Mouse (Mus musculus) forebrain, embryonic 13.5 days (tissue): ENCODE measurements around the gene Gpsm3. TPM values are rescaled to one million over a fixed set of nuclear protein-coding genes. Genes with fewer than 3 reads are reported as not detected.
"Not testable (repeated sequence)": the region's sequence is repeated elsewhere in the genome, so short reads cannot be mapped to it uniquely, and the experiment has no call there.

Source experiments
- ATAC-seq: fragments of 200-750 bp; cut with Nextera tagmentation; 2 replicates; pipeline ENCODE4 v1.8.0; 2017
- H3K27ac ChIP-seq: fragments of 300-500 bp; sonication (generic); 2 replicates; pipeline ENCODE4 v1.5.1; 2015; ENCODE audit warnings: inconsistent platforms, mild to moderate bottlenecking, moderate library complexity
- H3K27me3 ChIP-seq: fragments of 300-500 bp; sonication (generic); 2 replicates; pipeline ENCODE4 v1.6.1; 2015; ENCODE audit warnings: mild to moderate bottlenecking, inconsistent platforms
- H3K36me3 ChIP-seq: fragments of 300-500 bp; sonication (generic); 2 replicates; pipeline ENCODE4 v1.6.1; 2015; ENCODE audit warnings: mild to moderate bottlenecking, inconsistent platforms; ENCODE audit not compliant: poor library complexity, severe bottlenecking
- H3K4me1 ChIP-seq: fragments of 300-500 bp; sonication (generic); 2 replicates; pipeline ENCODE4 v1.6.1; 2015; ENCODE audit warnings: inconsistent platforms
- H3K4me2 ChIP-seq: fragments of 300-500 bp; sonication (generic); 2 replicates; pipeline ENCODE4 v1.6.1; 2015; ENCODE audit warnings: inconsistent platforms, mild to moderate bottlenecking, moderate library complexity
- H3K4me3 ChIP-seq: fragments of 300-500 bp; sonication (generic); 2 replicates; pipeline ENCODE4 v1.5.1; 2015; ENCODE audit warnings: mild to moderate bottlenecking, inconsistent platforms
- H3K9ac ChIP-seq: fragments of 300-500 bp; sonication (generic); 2 replicates; pipeline ENCODE4 v1.6.1; 2015; ENCODE audit warnings: mild to moderate bottlenecking, inconsistent platforms
- H3K9me3 ChIP-seq: fragments of 300-500 bp; sonication (generic); replicated peaks from 2 replicates; pipeline ENCODE4 v1.6.1; 2016; ENCODE audit warnings: inconsistent platforms
- WGBS: fragments of 180-500 bp; shearing (Covaris S2); methylation state at CpG from one replicate; pipeline ENCODE4 v1.1.7; 2015; 5-methylcytosine and 5-hydroxymethylcytosine counted together
- polyA plus RNA-seq: library from polyadenylated mRNA; unstranded; fragments of >200 nt; fragmentation: Nextera tagmentation; extraction: Ambion mirVana; gene quantifications from 2 replicates; pipeline ENCODE4 v1.2.1, GENCODE M21; 2015

Gene Gpsm3
- 2.4 and 3.0 TPM in 2 replicates for polyA plus RNA-seq

DNA sequence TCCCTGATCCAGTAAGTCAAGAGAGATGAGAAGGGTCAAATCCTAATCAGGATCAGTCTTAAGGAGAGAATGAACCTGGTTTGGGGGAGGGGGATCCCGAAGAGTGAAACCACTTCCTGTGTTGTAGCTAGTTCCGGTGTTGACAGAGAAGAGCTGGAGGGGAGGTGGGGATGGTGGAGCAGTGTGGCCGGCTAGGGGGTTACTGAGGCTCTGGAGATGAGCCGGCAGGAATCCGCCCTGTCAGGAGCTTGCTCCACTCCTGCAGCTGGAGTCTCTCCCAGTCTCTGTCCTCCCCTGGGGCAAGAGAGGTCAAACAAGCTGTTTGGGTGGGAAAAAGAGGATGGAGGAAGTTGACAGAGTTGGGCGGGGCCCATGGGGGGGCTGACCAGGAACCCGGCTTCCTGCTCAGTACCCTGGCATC is at the start of gene Gpsm3:
Gene Gpsm3, plus strand, starts transcription at position 126 of the 421 bp plus-strand sequence.
- WGBS: 48% methylated on average over 7 of the region's 7 CpGs
- peak within 1 kb of the TSS; percentile 97 for H3K4me2 ChIP-seq

DNA sequence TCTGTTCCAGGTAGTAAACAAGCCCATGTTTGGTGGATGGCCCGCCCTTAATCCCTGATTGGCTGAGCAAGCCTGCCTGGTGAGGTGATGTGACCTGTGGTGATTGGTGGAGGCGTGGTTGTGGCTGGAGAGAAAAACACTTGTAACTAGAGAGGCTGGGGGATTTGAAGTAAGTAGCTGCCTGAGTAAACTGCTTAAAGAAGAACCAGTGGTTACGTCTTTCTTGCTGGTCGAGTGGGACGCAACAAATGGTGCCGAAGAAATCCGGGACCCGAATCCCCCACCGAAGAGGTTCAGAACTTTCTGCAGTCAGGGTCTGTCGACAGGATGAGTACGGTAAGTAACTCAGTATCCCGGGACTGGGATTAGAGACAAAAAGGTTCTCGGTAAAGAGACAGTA is 46.0 kb upstream of the Gpsm3 start:
- WGBS: 94% methylated on average over 13 of the region's 13 CpGs
- ATAC-seq, H3K27me3 ChIP-seq, H3K9me3 ChIP-seq, H3K27ac ChIP-seq, H3K4me2 ChIP-seq, H3K4me3 ChIP-seq, H3K9ac ChIP-seq, H3K36me3 ChIP-seq, H3K4me1 ChIP-seq: not testable (repeated sequence)

More for the DNA sequence above, at the start of gene Gpsm3:
- Histone ChIP-seq H3K9ac (no peak within 1 kb of the TSS; the same call in 1 of the 2 replicates), H3K4me1 (peaks cover 73% of the 10 kb centered on the region), H3K36me3 (peaks cover 8% of the 10 kb centered on the region), H3K9me3 (no peaks in the 10 kb centered on the region), H3K4me3 (no peak within 1 kb of the TSS), H3K27me3 (no peaks in the 10 kb centered on the region), H3K27ac (peak within 1 kb of the TSS; percentile 99)
- no peak for ATAC-seq

DNA sequence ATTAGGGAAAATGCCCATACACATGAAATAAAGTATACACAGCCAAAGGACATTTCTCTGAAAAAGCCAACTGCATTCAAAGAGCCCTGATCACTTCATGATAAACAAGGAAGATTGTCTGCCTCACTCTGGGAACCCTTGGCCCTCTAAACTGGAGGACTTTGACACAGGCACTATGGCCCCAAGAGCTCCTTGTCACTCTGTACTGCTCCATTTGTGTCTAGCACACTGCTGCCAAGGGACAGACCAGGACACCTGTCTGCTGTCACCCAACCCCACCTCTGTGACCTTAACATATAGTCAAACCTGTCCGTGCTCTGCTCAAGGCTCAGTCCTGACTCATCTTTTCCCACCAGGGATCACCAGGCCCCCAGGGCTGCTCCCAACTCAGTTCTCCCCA is 42.8 kb upstream of the Gpsm3 start:
- H3K9ac ChIP-seq: no peak overlapping the region
- no peak overlapping the region for H3K4me3 ChIP-seq
- 89% methylated on average over 1 of the region's 1 CpGs for WGBS
- H3K4me1 ChIP-seq: no peaks in the 10 kb centered on the region
- no peak for ATAC-seq
- no peak overlapping the region for H3K4me2 ChIP-seq
- H3K27me3 ChIP-seq: no peaks in the 10 kb centered on the region
- no peaks in the 10 kb centered on the region for H3K36me3 ChIP-seq
- H3K9me3 ChIP-seq: no peaks in the 10 kb centered on the region
- H3K27ac ChIP-seq: no peak overlapping the region

DNA sequence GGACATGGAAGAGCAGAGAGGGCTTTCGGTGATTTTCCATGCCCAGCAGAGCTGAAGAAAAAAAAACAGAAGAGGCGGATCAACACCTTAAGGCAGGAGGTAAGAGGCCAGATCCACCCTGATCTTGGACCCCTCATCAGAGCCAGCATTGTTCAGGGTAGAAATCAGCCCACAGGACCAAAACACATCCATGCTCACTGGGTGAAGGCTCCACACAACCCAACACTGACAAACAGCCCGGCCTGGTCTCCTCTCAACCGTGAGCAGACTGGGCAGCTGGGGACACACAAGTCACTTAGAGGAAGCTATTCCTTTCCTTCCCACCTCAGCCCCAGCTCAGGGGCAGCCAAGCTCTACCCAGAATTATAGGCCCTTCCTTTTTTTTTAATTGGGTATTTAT is 42.0 kb upstream of the Gpsm3 start:
- Histone ChIP-seq H3K27ac (no peak overlapping the region), H3K9ac (no peak overlapping the region), H3K27me3 (no peaks in the 10 kb centered on the region), H3K36me3 (no peaks in the 10 kb centered on the region), H3K9me3 (no peaks in the 10 kb centered on the region), H3K4me2 (no peak overlapping the region), H3K4me1 (no peaks in the 10 kb centered on the region), H3K4me3 (no peak overlapping the region)
- no peak for ATAC-seq
- 89% methylated on average over 4 of the region's 4 CpGs for WGBS

DNA sequence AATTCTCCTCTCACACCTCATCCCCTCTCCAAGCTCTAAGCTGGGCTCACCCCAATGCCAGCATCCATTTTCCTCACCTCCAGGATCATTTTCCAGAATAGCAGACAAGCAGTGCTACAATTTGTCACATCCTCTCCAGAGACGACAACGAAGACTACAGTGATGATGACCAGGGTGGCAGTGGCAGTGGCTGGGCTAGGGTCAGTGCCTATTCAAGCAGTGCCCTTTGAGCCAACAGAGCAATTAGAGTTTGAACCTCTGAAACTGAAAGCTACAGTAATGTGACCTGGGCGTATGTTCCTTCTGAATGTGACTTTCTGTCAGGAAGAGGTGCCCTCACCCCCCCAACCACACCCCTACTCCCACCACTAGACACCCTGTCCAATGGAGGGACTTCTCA is 40.5 kb upstream of the Gpsm3 start:
- ATAC-seq: no peak
- WGBS: 89% methylated on average over 3 of the region's 3 CpGs
- no peaks in the 10 kb centered on the region for H3K27me3 ChIP-seq

DNA sequence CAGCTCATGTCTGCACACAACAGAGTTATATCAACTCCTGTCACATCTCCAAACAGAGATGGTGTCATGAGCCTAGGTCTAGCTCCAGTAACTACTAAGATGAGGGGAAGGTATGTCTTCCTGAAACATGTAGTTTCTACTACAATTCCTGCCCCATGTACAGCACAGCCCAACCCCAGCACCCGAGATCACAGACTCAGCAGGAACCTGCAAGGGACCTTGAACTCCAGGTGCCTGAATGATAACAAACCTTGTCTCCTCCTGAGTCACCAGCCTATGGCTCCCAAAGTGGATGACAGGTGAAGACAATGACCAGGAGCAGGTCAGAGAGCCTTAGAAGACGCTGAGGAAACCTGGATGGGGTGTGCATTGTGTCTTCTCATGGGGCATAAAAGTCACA is 39.8 kb upstream of the Gpsm3 start:
- Histone ChIP-seq H3K4me2 (no peak overlapping the region), H3K27ac (no peak overlapping the region), H3K9me3 (no peaks in the 10 kb centered on the region), H3K4me1 (no peaks in the 10 kb centered on the region), H3K4me3 (no peak overlapping the region), H3K9ac (no peak overlapping the region), H3K36me3 (no peaks in the 10 kb centered on the region), H3K27me3 (no peaks in the 10 kb centered on the region)
- WGBS: 82% methylated on average over 2 of the region's 2 CpGs
- no peak for ATAC-seq

More for the DNA sequence above, 40.5 kb upstream of the Gpsm3 start:
- Histone ChIP-seq H3K9ac (no peak overlapping the region), H3K4me3 (no peak overlapping the region), H3K9me3 (no peaks in the 10 kb centered on the region), H3K4me2 (no peak overlapping the region), H3K4me1 (no peaks in the 10 kb centered on the region), H3K36me3 (no peaks in the 10 kb centered on the region), H3K27ac (no peak overlapping the region)

DNA sequence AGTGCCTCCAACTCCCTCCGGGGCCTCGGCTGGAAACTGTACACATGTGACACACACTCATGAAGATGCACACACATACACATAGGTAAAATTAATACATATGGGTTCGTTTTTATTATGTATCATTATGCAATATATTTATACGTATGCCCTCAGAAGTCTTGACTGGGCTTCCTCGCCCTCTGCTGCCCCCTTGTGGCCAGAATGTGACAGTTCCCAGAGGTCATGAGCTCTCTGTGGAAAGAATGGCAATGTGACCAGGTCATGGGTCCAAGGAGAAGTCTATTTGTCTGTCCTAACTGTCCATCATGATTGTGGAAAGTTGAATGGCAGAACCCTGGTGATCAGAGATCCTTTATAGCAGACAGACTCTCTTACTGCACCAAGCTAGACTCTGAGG is 34.1 kb upstream of the Gpsm3 start:
- 26% methylated on average over 5 of the region's 5 CpGs for WGBS
- no peaks in the 10 kb centered on the region for H3K27me3 ChIP-seq
- no peak overlapping the region for H3K27ac ChIP-seq
- H3K36me3 ChIP-seq: no peaks in the 10 kb centered on the region
- no peaks in the 10 kb centered on the region for H3K9me3 ChIP-seq
- H3K4me1 ChIP-seq: no peaks in the 10 kb centered on the region
- H3K4me3 ChIP-seq: no peak overlapping the region
- no peak for ATAC-seq
- H3K4me2 ChIP-seq: no peak overlapping the region
- H3K9ac ChIP-seq: no peak overlapping the region

DNA sequence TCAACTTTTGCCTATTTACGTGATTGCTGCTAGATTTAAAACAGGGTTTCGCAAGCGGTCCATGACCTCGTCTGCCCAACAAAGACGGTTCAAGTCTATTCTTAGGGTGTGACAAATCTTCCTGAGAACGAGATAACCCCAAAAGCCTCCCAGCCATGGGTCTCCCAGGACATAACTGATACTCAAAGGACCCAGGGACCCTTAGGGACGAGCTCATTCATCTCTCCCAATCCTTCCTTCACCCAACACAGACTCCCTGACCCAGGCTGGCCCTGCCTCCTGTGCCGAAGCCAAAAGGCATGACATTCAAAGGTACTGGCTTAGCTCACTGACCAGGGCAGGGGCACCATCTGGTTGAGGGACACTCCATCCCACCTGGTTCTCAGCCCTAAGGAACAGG is 33.2 kb upstream of the Gpsm3 start:
- no peaks in the 10 kb centered on the region for H3K36me3 ChIP-seq
- WGBS: 90% methylated on average over 8 of the region's 8 CpGs
- no peaks in the 10 kb centered on the region for H3K9me3 ChIP-seq
- no peak overlapping the region for H3K4me3 ChIP-seq
- H3K9ac ChIP-seq: no peak overlapping the region
- no peak for ATAC-seq
- no peak overlapping the region for H3K4me2 ChIP-seq
- no peaks in the 10 kb centered on the region for H3K27me3 ChIP-seq
- H3K27ac ChIP-seq: no peak overlapping the region
- no peaks in the 10 kb centered on the region for H3K4me1 ChIP-seq

DNA sequence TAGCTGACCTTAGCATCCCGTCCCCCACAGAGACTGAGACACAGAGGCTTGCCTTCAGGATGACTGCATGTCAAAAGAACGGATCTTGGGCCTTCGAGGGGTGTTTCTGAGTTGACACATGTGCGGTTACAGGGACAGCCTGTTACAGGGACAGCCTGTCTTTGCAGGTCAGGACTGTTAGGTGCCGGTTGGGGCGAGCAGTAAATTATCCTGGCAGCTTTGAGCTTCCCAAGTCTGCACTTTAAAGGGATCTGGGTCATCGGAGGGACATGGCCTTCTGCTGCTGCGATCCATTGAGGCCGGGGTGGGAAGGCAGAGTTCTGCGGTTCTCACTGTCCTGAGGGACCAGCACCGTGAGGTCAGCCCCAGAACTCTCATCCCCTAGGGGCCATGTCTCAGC is 32.2 kb upstream of the Gpsm3 start:
- Histone ChIP-seq H3K9me3 (no peaks in the 10 kb centered on the region), H3K36me3 (no peaks in the 10 kb centered on the region), H3K4me1 (no peaks in the 10 kb centered on the region), H3K27ac (no peak overlapping the region), H3K4me2 (no peak overlapping the region), H3K27me3 (no peaks in the 10 kb centered on the region), H3K4me3 (no peak overlapping the region), H3K9ac (no peak overlapping the region)
- ATAC-seq: no peak
- WGBS: 77% methylated on average over 11 of the region's 11 CpGs

DNA sequence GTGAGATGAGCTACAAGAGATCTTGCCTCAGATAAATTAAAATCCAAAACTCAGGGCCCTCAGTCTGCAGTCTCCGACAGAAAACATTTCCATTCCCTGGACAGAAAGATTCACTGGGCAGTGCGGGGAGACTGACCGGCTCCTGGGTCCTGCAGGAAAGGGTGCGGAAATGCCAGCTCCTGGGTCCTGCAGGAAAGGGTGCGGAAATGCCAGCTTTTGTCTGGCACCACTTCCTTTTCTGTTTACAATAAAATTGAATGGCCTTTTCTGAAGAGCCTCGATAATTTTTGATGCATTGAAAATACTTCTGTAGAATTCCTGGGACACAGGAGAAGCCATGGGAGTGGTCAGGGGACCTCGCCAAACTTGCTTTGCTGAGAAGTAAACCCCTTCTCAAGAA is 30.5 kb upstream of the Gpsm3 start:
- Histone ChIP-seq H3K4me3 (no peak overlapping the region), H3K27ac (no peak overlapping the region), H3K9me3 (no peaks in the 10 kb centered on the region), H3K4me1 (no peaks in the 10 kb centered on the region), H3K4me2 (no peak overlapping the region), H3K27me3 (no peaks in the 10 kb centered on the region), H3K36me3 (no peaks in the 10 kb centered on the region), H3K9ac (no peak overlapping the region)
- 88% methylated on average over 7 of the region's 7 CpGs for WGBS
- ATAC-seq: no peak

DNA sequence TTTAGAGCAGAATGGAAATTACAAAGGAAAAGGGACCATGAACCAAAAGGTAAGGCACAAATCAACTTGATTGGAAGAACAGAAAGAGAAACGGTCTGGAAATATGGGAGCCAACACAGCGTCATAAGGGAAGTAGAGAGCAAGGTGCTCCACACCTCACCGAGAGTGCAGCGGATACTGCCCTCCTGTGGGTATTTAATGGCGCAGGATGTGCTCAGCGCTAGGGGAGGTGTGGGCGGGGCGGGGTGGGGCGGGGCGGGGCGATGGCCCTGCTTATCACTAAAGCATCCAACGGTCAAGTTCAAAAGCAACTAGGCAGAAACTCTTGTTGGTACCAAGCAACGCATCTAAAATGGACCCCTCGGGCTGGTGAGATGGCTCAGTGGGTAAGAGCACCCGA is 29.7 kb upstream of the Gpsm3 start:
- no peak overlapping the region for H3K4me2 ChIP-seq
- WGBS: 29% methylated on average over 15 of the region's 15 CpGs
- no peaks in the 10 kb centered on the region for H3K9me3 ChIP-seq
- no peaks in the 10 kb centered on the region for H3K36me3 ChIP-seq
- no peak overlapping the region for H3K9ac ChIP-seq
- no peaks in the 10 kb centered on the region for H3K4me1 ChIP-seq
- H3K27ac ChIP-seq: no peak overlapping the region
- H3K27me3 ChIP-seq: no peaks in the 10 kb centered on the region
- H3K4me3 ChIP-seq: no peak overlapping the region
- no peak for ATAC-seq

DNA sequence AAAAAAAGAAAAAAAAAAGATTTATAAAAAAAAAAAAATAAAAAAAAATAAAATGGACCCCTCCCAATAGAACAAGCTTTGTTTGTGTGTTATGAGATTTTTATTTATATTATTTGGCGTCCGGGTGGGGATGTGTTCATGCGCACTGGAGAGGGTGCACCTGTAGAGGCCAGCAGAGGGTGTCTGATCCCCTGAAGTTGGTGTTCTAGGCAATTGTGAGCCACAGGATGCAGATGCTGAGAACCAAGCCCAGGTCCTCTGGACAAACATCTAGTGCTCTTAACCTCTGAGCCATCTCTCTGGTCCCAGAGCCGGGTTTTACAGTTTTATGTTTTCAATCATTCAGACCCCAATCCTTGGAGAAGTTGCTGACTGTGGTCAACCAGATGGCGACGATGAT is 29.2 kb upstream of the Gpsm3 start:
- H3K4me2 ChIP-seq: no peak overlapping the region
- H3K9ac ChIP-seq: no peak overlapping the region
- H3K4me1 ChIP-seq: no peaks in the 10 kb centered on the region
- no peaks in the 10 kb centered on the region for H3K36me3 ChIP-seq
- no peak overlapping the region for H3K4me3 ChIP-seq
- 90% methylated on average over 6 of the region's 6 CpGs for WGBS
- no peaks in the 10 kb centered on the region for H3K9me3 ChIP-seq
- H3K27me3 ChIP-seq: no peaks in the 10 kb centered on the region
- no peak for ATAC-seq
- no peak overlapping the region for H3K27ac ChIP-seq

DNA sequence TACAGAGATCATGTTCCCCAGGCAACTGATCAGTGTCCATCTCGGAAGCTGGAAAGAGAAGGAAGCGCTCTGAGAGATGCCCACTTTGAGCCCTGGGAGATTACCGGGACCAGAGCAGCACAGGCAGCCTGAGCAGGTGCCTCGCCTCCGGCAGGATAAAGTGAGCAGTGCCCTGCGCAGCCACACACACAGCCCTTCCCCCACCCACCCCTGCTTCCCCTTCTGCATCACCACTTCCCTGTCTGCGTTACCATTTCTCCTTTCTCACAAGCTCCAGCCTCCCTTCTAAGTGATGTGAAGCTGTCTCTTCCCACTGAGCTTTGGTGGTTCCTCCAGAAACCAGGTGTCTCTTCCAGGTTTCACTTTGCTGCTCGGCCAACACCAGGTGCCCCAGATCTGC is 28.4 kb upstream of the Gpsm3 start:
- Histone ChIP-seq H3K4me3 (no peak overlapping the region), H3K27me3 (no peaks in the 10 kb centered on the region; the same call in 1 of the 2 replicates), H3K4me2 (no peak overlapping the region), H3K9ac (no peak overlapping the region), H3K27ac (no peak overlapping the region), H3K9me3 (no peaks in the 10 kb centered on the region; the same call in 1 of the 2 replicates), H3K4me1 (no peaks in the 10 kb centered on the region), H3K36me3 (no peaks in the 10 kb centered on the region)
- WGBS: 30% methylated on average over 8 of the region's 8 CpGs
- ATAC-seq: no peak
